Mouse (Mus musculus) activated CD4-positive, CD25-positive, alpha-beta regulatory T cell, adult 4 months (primary cell): ENCODE data around the gene Olfr1218. TPM values are rescaled to one million over a fixed set of nuclear protein-coding genes. Genes with fewer than 3 reads are reported as not detected.
"Not testable (repeated sequence)": the region's sequence is repeated elsewhere in the genome, so short reads cannot be mapped to it uniquely, and the experiment has no call there.

Experiments used
- ATAC-seq: one replicate; pipeline ENCODE4 v1.8.0; 2017
- polyA plus RNA-seq, 2 experiments: library from polyadenylated mRNA; unstranded; fragments of 100-300 nt; shearing (Covaris generic); gene quantifications; one replicate each; pipeline ENCODE4 v1.2.1; 2017

Olfr1218 gene
- polyA plus RNA-seq = not detected

DNA sequence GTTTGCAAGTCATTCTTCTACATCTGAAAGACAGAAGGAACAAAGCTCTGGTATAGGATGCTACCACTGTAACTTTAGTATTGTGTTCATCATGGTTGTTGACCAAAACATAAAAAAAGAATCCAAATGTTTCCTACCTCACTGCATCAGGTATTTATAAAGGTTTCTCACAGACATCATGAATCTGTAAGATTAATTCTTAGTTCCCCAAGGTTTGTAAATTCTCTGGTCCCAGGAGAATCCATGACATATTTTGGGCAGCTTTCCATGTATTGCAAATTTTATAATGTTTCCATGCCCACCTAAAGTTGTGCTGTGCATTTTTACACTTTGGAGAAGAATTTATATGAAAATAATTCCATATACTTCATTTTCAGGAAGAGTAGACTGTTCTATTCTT is at the start of gene Olfr1218:
Gene Olfr1218 (minus strand): TSS at position 101 of the 400 bp plus-strand sequence.
- no peak for ATAC-seq

DNA sequence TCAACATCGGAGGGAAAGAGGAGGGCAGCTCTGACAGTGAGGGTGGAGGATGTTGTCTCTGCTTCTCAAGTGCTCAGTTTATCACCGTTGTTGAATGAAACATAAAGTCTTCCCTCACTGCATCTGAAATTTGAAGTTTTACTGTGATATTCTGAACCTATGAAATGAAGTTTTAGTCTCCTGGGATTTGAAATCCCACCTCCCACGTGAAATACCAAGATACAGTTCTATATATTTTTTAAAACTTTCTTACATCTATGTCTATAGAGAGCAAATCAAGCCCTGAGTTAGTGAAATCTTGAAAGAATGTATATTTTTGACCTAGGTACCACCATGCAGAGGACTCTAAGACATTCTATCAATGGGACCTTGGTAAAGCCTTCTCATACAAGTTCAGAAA is 45.7 kb upstream of the Olfr1218 start, which contains the start of gene Olfr1220:
Gene Olfr1220 (minus strand): TSS at position 101 of the 400 bp plus-strand sequence.
- no peak for ATAC-seq

DNA sequence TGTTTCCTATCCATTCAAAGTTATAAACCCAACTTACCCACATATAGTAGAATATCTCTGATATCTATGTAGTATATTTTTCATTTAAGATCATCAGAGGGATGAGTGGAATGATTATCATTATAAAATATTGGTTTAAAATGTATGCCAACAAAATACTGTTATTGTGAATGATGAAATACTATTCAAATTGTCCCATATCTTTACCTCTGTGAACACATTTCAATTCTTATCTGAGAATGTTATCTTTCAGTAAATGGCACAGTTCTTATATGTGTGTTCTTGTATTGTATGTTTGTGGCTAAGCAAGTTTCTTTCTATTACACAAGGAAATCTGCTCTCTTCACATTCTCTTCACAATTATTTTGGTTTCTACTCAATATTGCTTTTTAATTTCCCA is 44.7 kb upstream of the Olfr1218 start:
- ATAC-seq = no peak

DNA sequence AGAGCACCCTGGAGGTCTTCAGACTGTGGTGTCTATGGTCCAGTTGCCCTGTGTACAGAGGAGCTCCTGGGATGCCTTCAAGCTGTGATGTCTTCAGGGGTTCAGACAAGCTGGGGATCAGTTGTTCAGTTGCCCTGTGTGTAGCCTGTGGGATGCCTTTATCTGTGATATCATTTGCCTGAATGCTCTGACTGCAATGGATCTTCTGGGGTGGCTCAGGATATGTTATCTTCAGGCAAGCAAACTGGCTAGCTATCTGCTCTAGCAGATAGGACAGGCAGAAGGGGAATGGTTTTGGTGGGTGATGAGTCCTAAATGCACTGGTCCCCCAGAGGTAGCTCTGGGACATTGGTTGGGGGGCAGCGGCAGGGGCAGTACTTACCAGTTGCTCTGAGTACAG is 32.9 kb upstream of the Olfr1218 start:
- ATAC-seq = no peak

GRCm38 (mm10) chr2:89083413-89083812 is 22.4 kb upstream of the Olfr1218 start, which contains the start of gene Olfr1219:
Gene Olfr1219 (minus strand): TSS chr2:89083513.
- ATAC-seq = no peak

GRCm38 (mm10) chr2:89081487-89081886 is 20.5 kb upstream of the Olfr1218 start:
- no peak for ATAC-seq

GRCm38 (mm10) chr2:89031965-89032364 is 29.0 kb downstream of the Olfr1218 start, which contains the start of gene Olfr1217:
Gene Olfr1217 (minus strand): TSS chr2:89032065.
- no peak for ATAC-seq

- ATAC-seq = not testable (repeated sequence)
Observed at GRCm38 (mm10) chr2:89021436-89021835, 39.6 kb downstream of the Olfr1218 start.

GRCm38 (mm10) chr2:89018240-89018639 is 42.7 kb downstream of the Olfr1218 start, which contains the start of gene Olfr1216:
Gene Olfr1216 (minus strand): TSS chr2:89018340.
- ATAC-seq = no peak

DNA sequence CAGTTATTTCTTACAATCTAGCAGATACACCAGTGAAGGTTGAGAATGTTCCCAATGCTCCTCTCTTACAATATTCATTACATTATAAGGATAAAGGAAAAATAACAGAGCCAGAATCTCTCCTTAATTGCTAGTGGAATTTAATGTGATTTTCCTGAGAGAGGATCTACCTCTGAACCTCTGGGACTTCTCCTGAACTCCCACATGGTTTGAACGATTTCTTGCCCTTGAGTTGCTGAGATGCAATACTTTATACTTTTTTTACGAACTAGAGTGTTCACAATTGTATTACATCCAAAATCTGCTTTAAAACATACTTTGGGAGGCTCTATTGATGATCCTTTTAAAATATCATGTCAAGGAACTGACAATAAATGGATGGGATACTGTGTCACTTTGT is 54.1 kb downstream of the Olfr1218 start, which contains the start of gene Olfr1215:
Gene Olfr1215 (minus strand): TSS at position 101 of the 400 bp plus-strand sequence.
- ATAC-seq = no peak

Other genes starting within 250 kb of the Olfr1218 start
- gene Olfr1202, start 246.7 kb downstream of the Olfr1218 start, polyA plus RNA-seq = not detected
- under 1 TPM in 1 of 2 experiments, not detected in 1; 0.07 TPM for gene Olfr1205, start 231.4 kb downstream of the Olfr1218 start, polyA plus RNA-seq
- not detected for gene Olfr1204, start 211.9 kb downstream of the Olfr1218 start, polyA plus RNA-seq
- under 1 TPM in 1 of 2 experiments, not detected in 1; 0.29 TPM for gene Olfr1206, start 198.0 kb downstream of the Olfr1218 start, polyA plus RNA-seq
- under 1 TPM in 1 of 2 experiments, not detected in 1; 0.21 TPM for gene Olfr1208, start 158.9 kb downstream of the Olfr1218 start, polyA plus RNA-seq
- not detected for gene Olfr1209, start 146.0 kb downstream of the Olfr1218 start, polyA plus RNA-seq
- gene Olfr1211, start 123.1 kb downstream of the Olfr1218 start, polyA plus RNA-seq = not detected
- gene Olfr1212, start 107.2 kb downstream of the Olfr1218 start, polyA plus RNA-seq = not detected
- gene Gm13762, start 80.9 kb downstream of the Olfr1218 start, polyA plus RNA-seq = not detected
- gene Olfr1214, start 68.5 kb downstream of the Olfr1218 start, polyA plus RNA-seq = not detected
- not detected for gene Olfr1215, start 54.2 kb downstream of the Olfr1218 start, polyA plus RNA-seq
- gene Olfr1216, start 42.8 kb downstream of the Olfr1218 start, polyA plus RNA-seq = not detected
- not detected for gene Olfr1217, start 29.1 kb downstream of the Olfr1218 start, polyA plus RNA-seq
- not detected for gene Olfr1219, start 22.3 kb upstream of the Olfr1218 start, polyA plus RNA-seq
- gene Olfr1220, start 45.6 kb upstream of the Olfr1218 start, polyA plus RNA-seq = under 1 TPM in 1 of 2 experiments, not detected in 1; 0.08 TPM
- not detected for gene Olfr1221, start 56.1 kb upstream of the Olfr1218 start, polyA plus RNA-seq
- not detected for gene Olfr1222, start 71.9 kb upstream of the Olfr1218 start, polyA plus RNA-seq
- not detected for gene Olfr1223, start 90.4 kb upstream of the Olfr1218 start, polyA plus RNA-seq
- gene Olfr1224-ps1, start 102.9 kb upstream of the Olfr1218 start, polyA plus RNA-seq = not detected
- gene Olfr1225, start 113.5 kb upstream of the Olfr1218 start, polyA plus RNA-seq = not detected
- gene Olfr1226, start 138.9 kb upstream of the Olfr1218 start, polyA plus RNA-seq = not detected
- gene Olfr1228, start 192.9 kb upstream of the Olfr1218 start, polyA plus RNA-seq = not detected
- not detected for gene Olfr1229, start 226.8 kb upstream of the Olfr1218 start, polyA plus RNA-seq
- gene Olfr1230, start 236.1 kb upstream of the Olfr1218 start, polyA plus RNA-seq = not detected
- not detected for gene Olfr1231, start 245.9 kb upstream of the Olfr1218 start, polyA plus RNA-seq